Mouse (Mus musculus) heart, postnatal 0 days (tissue): ENCODE data around the gene Zbtb2.

Experiments
- CTCF ChIP-seq: IDR thresholded peaks from 2 replicates; pipeline ENCODE4 v1.5.1; 2016; ENCODE audit warnings: antibody characterized with exemption, control low read depth, low read depth
- EP300 ChIP-seq: IDR thresholded peaks from 2 replicates; pipeline ENCODE4 v1.6.1; 2016; ENCODE audit warnings: antibody characterized with exemption, low read depth

DNA sequence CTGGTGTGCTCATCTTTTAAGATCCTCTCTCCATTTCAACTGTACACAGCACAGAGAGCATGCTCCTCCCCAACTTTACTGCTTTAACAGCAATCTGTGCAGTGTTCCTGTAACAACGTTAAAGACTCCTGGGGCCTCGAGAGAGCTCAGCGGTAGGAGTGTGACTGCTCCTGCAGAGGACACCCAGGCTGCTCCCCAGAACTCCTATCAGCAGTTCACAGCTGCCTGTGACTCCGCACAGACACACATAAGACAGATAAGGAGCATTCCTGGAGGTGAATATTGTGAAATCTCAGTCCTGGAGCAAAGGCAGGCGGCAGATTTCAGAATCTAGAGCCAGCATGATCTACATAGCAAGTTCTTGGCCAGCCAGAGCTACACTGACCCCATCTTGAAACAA is 17.6 kb upstream of the Zbtb2 start:
- TF ChIP-seq CTCF (no peak), EP300 (no peak)
